ENCODE assay signal across 15 mouse cellular contexts in the genomic region with DNA sequence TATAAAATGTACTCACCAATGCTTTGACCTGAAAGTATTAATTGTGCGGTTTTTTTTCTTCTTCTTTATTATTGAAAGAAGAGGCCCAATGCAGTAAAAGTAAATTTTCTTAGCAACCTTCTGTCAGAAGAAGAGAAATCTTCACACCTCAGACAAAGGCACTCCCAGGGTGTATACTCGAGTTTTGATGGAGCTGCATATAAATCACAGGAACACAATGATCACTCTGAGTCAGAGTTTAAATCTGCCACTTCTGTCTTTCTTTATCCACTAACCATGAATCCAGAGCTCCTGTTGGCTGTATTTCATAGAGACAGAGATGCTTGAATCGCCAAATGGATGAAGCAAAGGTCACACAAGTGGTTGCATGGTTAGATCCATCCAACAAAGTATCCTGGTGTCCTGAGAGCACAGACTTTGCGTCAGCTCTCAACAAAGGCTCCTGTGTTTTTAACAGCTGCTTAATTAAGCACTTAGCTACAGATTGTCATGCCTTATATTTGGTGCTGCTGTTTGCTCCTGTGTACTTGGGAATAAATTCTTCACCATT.
"Had no signal": no experiment of that assay in that cellular context is flagged by ENCODE, and none has a peak within 500 bp of the region (broad histone marks: within the 10 kb centered on the region; RNA-seq: fewer than 3 reads in every experiment).

No protein-coding gene starts in this region.

- H3K27ac ChIP-seq: layer of hippocampus, adult 2 months; limb, embryonic 12.5 days; liver, embryonic 13.5 days; lung, embryonic 15.5 days; macrophage; midbrain, embryonic 13.5 days; stomach, embryonic 15.5 days had no signal

- H3K4me2 ChIP-seq: limb, embryonic 12.5 days; liver, embryonic 13.5 days; lung, embryonic 15.5 days; midbrain, embryonic 13.5 days; stomach, embryonic 15.5 days had no signal

- H3K27me3 ChIP-seq: limb, embryonic 12.5 days; liver, embryonic 13.5 days; lung, embryonic 15.5 days; midbrain, embryonic 13.5 days; stomach, embryonic 15.5 days had no signal

- ATAC-seq: liver, postnatal 0 days; midbrain, embryonic 13.5 days had no signal

- DNase-seq: kidney, adult 11 months; kidney, postnatal 10 days; kidney, postnatal 4 days; liver; liver, embryonic 13.5 days; liver, postnatal 0 days; lung, postnatal 14 days; thymus, adult 2 months; thymus, postnatal 25 days had no signal

- H3K36me3 ChIP-seq: limb, embryonic 12.5 days; liver, embryonic 13.5 days; lung, embryonic 15.5 days; midbrain, embryonic 13.5 days; stomach, embryonic 15.5 days had no signal

- H3K4me3 ChIP-seq: layer of hippocampus, adult 2 months; limb, embryonic 12.5 days; liver, embryonic 13.5 days; lung, embryonic 15.5 days; midbrain, embryonic 13.5 days; stomach, embryonic 15.5 days had no signal

- H3K9ac ChIP-seq: limb, embryonic 12.5 days; liver, embryonic 13.5 days; liver, postnatal 0 days; lung, embryonic 15.5 days; midbrain, embryonic 13.5 days; stomach, embryonic 15.5 days had no signal

- H3K9me3 ChIP-seq: limb, embryonic 12.5 days; liver, embryonic 13.5 days; lung, embryonic 15.5 days; midbrain, embryonic 13.5 days; stomach, embryonic 15.5 days had no signal

- H3K4me1 ChIP-seq: limb, embryonic 12.5 days; liver, embryonic 13.5 days; midbrain, embryonic 13.5 days; stomach, embryonic 15.5 days had no signal
